Mouse (Mus musculus) left cerebral cortex, postnatal 36 days (tissue): Measurements from ENCODE around the gene Tex261. TPM values are rescaled to one million over a fixed set of nuclear protein-coding genes. Genes with fewer than 3 reads are reported as not detected.
A peak's percentile ranks its signal among the peaks of the same experiment; 100 is the strongest.
"Not testable (repeated sequence)": the region's sequence is repeated elsewhere in the genome, so short reads cannot be mapped to it uniquely, and the experiment has no call there.

Experiments used
- DNase-seq, 2 experiments: peaks; one replicate each; pipeline ENCODE4 v3.0.0; 2021 to 2022; ENCODE audit warnings: low spot score in 2 of 2, mixed read lengths in 1 of 2
- intact Hi-C: fragments of 180-260 bp; cut with DNase I; formaldehyde crosslinking; loops from one replicate; pipeline ENCODE4 v1.15.1; 2025
- total RNA-seq, 2 experiments: library from RNA; stranded (reverse); gene quantifications; 2 replicates each; pipeline ENCODE4 v1.2.3; 2021

Tex261 gene
- 10 to 100 TPM; 47.0 to 47.9 TPM for total RNA-seq

GRCm38 (mm10) chr6:83775638-83776293 is at the start of gene Tex261:
Gene Tex261, minus strand, starts transcription at chr6:83775813.
- peak; percentile 90 to 93 for DNase-seq
- intact Hi-C loops = no loop called here

GRCm38 (mm10) chr6:83821856-83822255 is 46.2 kb upstream of the Tex261 start:
- DNase-seq = no peak
- intact Hi-C loops = no loop called here

- intact Hi-C loops = no loop called here
Observed at GRCm38 (mm10) chr6:83820727-83821515, 45.3 kb upstream of the Tex261 start.

GRCm38 (mm10) chr6:83818996-83819395 is 43.4 kb upstream of the Tex261 start:
- DNase-seq = no peak
- intact Hi-C loops = no loop called here

More at GRCm38 (mm10) chr6:83820727-83821515, 45.3 kb upstream of the Tex261 start:
- no peak for DNase-seq

- intact Hi-C loops = no loop called here
- DNase-seq = no peak
Observed at GRCm38 (mm10) chr6:83815801-83816200, 40.2 kb upstream of the Tex261 start.

- DNase-seq = no peak
- intact Hi-C loops = no loop called here
Observed at GRCm38 (mm10) chr6:83802846-83803245, 27.2 kb upstream of the Tex261 start.

- intact Hi-C loops = no loop called here
- DNase-seq = peak in 1 of 2 experiments; percentile 29
Observed at GRCm38 (mm10) chr6:83802033-83802432, 26.4 kb upstream of the Tex261 start.

GRCm38 (mm10) chr6:83796686-83797085 is 21.1 kb upstream of the Tex261 start:
- DNase-seq = no peak
- intact Hi-C loops = no loop called here

GRCm38 (mm10) chr6:83795492-83795900 is 19.9 kb upstream of the Tex261 start:
- intact Hi-C loops = no loop called here
- DNase-seq = peak; percentile 41 to 46

- intact Hi-C loops = no loop called here
- peak; percentile 95 to 96 for DNase-seq
Observed at GRCm38 (mm10) chr6:83794760-83795296, 19.2 kb upstream of the Tex261 start, which contains the start of gene Nagk. Gene Nagk, plus strand, starts transcription at chr6:83794982.

- no peak for DNase-seq
Observed at GRCm38 (mm10) chr6:83791251-83791890, 15.8 kb upstream of the Tex261 start.

GRCm38 (mm10) chr6:83790533-83790932 is 14.9 kb upstream of the Tex261 start:
- intact Hi-C loops, DNase-seq: not testable (repeated sequence)

More at GRCm38 (mm10) chr6:83791251-83791890, 15.8 kb upstream of the Tex261 start:
- intact Hi-C loops = no loop called here

GRCm38 (mm10) chr6:83788554-83788953 is 12.9 kb upstream of the Tex261 start:
- intact Hi-C loops = no loop called here
- DNase-seq = no peak

GRCm38 (mm10) chr6:83786426-83786825 is 10.8 kb upstream of the Tex261 start:
- intact Hi-C loops = no loop called here
- no peak for DNase-seq

- intact Hi-C loops = no loop called here
- no peak for DNase-seq
Observed at GRCm38 (mm10) chr6:83779026-83779425, 3.4 kb upstream of the Tex261 start.

GRCm38 (mm10) chr6:83778306-83778705 is 2.7 kb upstream of the Tex261 start:
- intact Hi-C loops = no loop called here
- no peak for DNase-seq

- intact Hi-C loops = no loop called here
- DNase-seq = no peak
Observed at GRCm38 (mm10) chr6:83774781-83775563, 641 bp downstream of the Tex261 start.

- no peak for DNase-seq
- intact Hi-C loops = no loop called here
Observed at GRCm38 (mm10) chr6:83774126-83774525, 1.5 kb downstream of the Tex261 start.

- no peak for DNase-seq
- intact Hi-C loops = no loop called here
Observed at GRCm38 (mm10) chr6:83768485-83768884, 7.1 kb downstream of the Tex261 start.
